Mouse (Mus musculus) megakaryocyte, embryonic 14.5 days (primary cell): ENCODE measurements around the gene Rundc3a. TPM values are rescaled to one million over a fixed set of nuclear protein-coding genes. Genes with fewer than 3 reads are reported as not detected.

Source experiments
- H3K27me3 ChIP-seq: replicated peaks from 2 replicates; pipeline ENCODE3; 2012; ENCODE audit warnings: inconsistent platforms
- H3K36me3 ChIP-seq: replicated peaks from 2 replicates; pipeline ENCODE3; 2012; ENCODE audit warnings: low read length, inconsistent platforms, mixed read lengths
- H3K4me1 ChIP-seq: 2 replicates; pipeline ENCODE4 v1.6.1; 2012; ENCODE audit warnings: inconsistent platforms
- H3K4me3 ChIP-seq: replicated peaks from 2 replicates; pipeline ENCODE3; 2012; ENCODE audit warnings: moderate library complexity, mild to moderate bottlenecking, inconsistent platforms
- H3K9me3 ChIP-seq: 2 replicates; pipeline ENCODE4 v1.6.1; 2012; ENCODE audit warnings: inconsistent platforms
- FLI1 ChIP-seq: IDR thresholded peaks from 2 replicates; pipeline ENCODE4 v1.6.1; 2012; ENCODE audit warnings: low read length, inconsistent platforms, mixed read lengths
- GATA1 ChIP-seq: IDR thresholded peaks from 3 replicates; pipeline ENCODE4 v1.6.1; 2012; ENCODE audit warnings: mixed read lengths, low read length, inconsistent platforms, borderline replicate concordance
- polyA plus RNA-seq: library from polyadenylated mRNA; stranded (reverse); fragments of >175 nt; gene quantifications from 2 replicates; pipeline ENCODE4 v1.2.3, GENCODE M21; 2012; ENCODE audit warnings: low replicate concordance; ENCODE audit not compliant: insufficient read depth

Gene Rundc3a
- polyA plus RNA-seq, 1 experiment: 3.8 TPM

- Histone ChIP-seq H3K4me1 (peaks cover 4% of the 10 kb centered on the region; the same call in 1 of the 2 replicates), H3K4me3 (no peak overlapping the region), H3K9me3 (no peaks in the 10 kb centered on the region), H3K36me3 (no peaks in the 10 kb centered on the region), H3K27me3 (peaks cover 83% of the 10 kb centered on the region)
- TF ChIP-seq GATA1: no peak
- no peak for TF ChIP-seq FLI1
Measured at GRCm38 (mm10) chr11:102367504-102368280, 25.5 kb upstream of the Rundc3a start.

- Histone ChIP-seq H3K4me3 (no peak overlapping the region), H3K27me3 (peaks cover 84% of the 10 kb centered on the region), H3K36me3 (no peaks in the 10 kb centered on the region), H3K9me3 (no peaks in the 10 kb centered on the region), H3K4me1 (peaks cover 4% of the 10 kb centered on the region; the same call in 1 of the 2 replicates)
- TF ChIP-seq FLI1 (no peak), GATA1 (no peak)
Measured at GRCm38 (mm10) chr11:102368347-102368746, 24.9 kb upstream of the Rundc3a start.

DNA sequence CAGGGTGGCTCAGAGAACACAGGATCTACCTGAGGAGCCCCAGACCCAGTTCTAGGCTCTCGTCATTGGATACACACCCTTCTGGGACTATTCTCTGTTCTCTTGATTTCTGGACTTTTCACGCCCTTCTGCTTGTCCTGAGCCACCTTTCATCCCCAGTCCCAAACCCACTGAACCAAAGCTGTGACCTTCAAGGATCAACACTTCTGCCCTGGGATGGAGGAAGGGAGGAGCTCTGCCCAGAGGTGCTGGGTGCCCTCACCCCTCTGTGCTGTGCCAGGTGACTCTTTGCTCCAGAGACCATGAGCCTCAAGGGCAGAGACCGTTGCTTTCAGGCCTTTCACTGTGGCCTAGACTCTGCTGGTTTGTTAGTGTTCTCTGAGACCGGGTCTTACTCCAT lies 23.9 kb upstream of the Rundc3a start:
- no peak for TF ChIP-seq FLI1
- no peak for TF ChIP-seq GATA1
- peaks cover 85% of the 10 kb centered on the region for H3K27me3 ChIP-seq
- H3K9me3 ChIP-seq: no peaks in the 10 kb centered on the region
- H3K36me3 ChIP-seq: no peaks in the 10 kb centered on the region
- H3K4me3 ChIP-seq: no peak overlapping the region
- peaks cover 4% of the 10 kb centered on the region; the same call in 1 of the 2 replicates for H3K4me1 ChIP-seq

DNA sequence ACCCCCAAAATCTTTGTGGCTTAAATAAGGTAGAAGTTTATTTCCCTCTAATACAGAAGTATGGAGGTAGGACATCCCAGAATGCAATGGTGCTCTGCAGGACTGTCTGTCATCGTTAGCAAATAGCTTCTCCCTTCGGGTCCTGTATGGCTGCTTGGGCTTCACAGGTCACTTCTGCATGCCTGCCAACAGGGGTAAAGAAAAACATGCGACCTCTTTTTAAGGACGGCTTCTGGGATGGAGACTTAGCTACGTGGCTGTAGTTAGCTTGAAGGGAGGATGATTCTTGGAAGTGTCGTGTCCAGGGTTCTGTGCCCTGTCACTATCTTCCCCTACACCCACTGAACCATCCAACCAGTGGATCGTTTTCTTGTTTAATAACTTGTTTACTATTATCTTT lies 22.9 kb upstream of the Rundc3a start:
- TF ChIP-seq FLI1 (no peak), GATA1 (no peak)
- Histone ChIP-seq H3K27me3 (peaks cover 84% of the 10 kb centered on the region), H3K4me3 (no peak overlapping the region), H3K4me1 (peaks cover 9% of the 10 kb centered on the region; the same call in 1 of the 2 replicates), H3K9me3 (no peaks in the 10 kb centered on the region), H3K36me3 (no peaks in the 10 kb centered on the region)

DNA sequence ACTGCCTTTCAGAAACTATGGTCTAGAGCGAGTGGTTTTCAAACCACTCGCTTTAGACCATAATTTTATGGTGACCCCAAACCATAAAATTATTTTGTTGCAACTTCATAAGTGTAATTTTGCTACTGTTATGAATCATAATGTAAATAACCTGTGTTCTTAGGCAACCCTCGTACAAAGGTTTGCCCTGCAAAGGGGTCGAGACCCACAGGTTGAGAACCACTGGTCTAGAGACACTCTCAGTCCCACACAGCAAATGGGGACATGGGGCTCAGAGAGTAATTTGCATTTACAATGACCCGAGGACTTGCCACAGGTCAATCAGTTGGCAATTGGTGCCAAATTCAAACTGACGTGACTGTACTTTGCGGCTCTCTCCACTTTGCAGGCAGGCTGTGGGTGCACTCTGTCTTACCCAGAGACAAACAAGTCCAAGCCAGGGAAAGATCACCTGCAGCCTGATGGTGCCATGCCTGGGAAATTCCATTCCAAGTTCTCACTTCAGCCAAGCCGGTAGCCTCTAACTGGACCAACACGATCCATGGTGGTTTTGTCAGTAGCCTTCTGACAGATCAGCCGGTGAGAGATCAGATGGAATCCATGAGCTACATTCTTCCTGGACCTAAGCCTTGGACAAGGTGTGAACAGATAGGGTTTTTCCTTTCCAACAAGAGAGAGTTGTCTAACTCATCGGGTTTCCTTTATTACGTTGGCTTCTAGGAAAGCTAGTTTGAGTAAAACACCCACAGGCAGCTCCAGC lies 21.1 kb upstream of the Rundc3a start:
- H3K27me3 ChIP-seq: peaks cover 87% of the 10 kb centered on the region
- peaks cover under 1% of the 10 kb centered on the region; the same call in 1 of the 2 replicates for H3K9me3 ChIP-seq
- H3K4me1 ChIP-seq: peaks cover 24% of the 10 kb centered on the region
- TF ChIP-seq GATA1: no peak
- TF ChIP-seq FLI1: no peak
- no peaks in the 10 kb centered on the region for H3K36me3 ChIP-seq
- no peak overlapping the region for H3K4me3 ChIP-seq

GRCm38 (mm10) chr11:102372936-102373335 lies 20.3 kb upstream of the Rundc3a start:
- peaks cover 9% of the 10 kb centered on the region for H3K9me3 ChIP-seq
- H3K4me1 ChIP-seq: peaks cover 24% of the 10 kb centered on the region
- H3K36me3 ChIP-seq: no peaks in the 10 kb centered on the region
- H3K4me3 ChIP-seq: no peak overlapping the region
- peaks cover 89% of the 10 kb centered on the region for H3K27me3 ChIP-seq
- TF ChIP-seq FLI1 (no peak), GATA1 (no peak)

- Histone ChIP-seq H3K27me3 (peaks cover 84% of the 10 kb centered on the region), H3K9me3 (peaks cover 13% of the 10 kb centered on the region), H3K4me1 (peaks cover 19% of the 10 kb centered on the region), H3K36me3 (no peaks in the 10 kb centered on the region), H3K4me3 (no peak overlapping the region)
- TF ChIP-seq FLI1 (no peak), GATA1 (no peak)
Measured at GRCm38 (mm10) chr11:102373646-102374045, 19.6 kb upstream of the Rundc3a start.

DNA sequence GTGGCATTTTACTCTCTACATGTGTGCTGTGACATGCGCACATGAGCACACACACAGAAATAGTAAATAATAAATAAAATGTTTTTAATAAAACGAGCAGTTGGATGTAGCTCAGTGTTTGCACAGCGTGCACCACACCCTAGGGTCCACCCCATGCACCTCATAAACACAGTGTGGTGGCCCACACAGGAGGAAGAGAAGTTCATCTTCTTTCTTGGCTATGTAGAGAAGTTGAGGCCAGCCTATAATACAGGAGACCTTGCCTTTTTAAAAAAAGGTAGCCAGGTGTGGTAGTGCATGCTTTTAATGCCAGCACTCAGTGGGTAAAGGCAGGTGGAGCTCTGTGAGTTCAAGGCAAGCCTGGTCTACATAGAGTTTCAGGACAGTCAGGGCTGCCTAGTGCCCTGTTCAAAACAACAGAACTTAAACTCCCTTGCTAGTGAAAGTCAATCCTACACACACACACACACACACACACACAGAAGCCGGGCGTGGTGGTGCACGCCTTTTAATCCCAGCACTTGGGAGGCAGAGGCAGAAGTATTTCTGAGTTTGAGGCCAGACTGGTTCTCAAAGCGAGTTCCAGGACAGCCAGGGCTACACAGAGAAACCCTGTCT lies 19.0 kb upstream of the Rundc3a start:
- Histone ChIP-seq H3K4me1 (peaks cover 19% of the 10 kb centered on the region), H3K9me3 (peaks cover 19% of the 10 kb centered on the region), H3K36me3 (no peaks in the 10 kb centered on the region), H3K4me3 (no peak overlapping the region), H3K27me3 (peaks cover 82% of the 10 kb centered on the region)
- no peak for TF ChIP-seq GATA1
- no peak for TF ChIP-seq FLI1

DNA sequence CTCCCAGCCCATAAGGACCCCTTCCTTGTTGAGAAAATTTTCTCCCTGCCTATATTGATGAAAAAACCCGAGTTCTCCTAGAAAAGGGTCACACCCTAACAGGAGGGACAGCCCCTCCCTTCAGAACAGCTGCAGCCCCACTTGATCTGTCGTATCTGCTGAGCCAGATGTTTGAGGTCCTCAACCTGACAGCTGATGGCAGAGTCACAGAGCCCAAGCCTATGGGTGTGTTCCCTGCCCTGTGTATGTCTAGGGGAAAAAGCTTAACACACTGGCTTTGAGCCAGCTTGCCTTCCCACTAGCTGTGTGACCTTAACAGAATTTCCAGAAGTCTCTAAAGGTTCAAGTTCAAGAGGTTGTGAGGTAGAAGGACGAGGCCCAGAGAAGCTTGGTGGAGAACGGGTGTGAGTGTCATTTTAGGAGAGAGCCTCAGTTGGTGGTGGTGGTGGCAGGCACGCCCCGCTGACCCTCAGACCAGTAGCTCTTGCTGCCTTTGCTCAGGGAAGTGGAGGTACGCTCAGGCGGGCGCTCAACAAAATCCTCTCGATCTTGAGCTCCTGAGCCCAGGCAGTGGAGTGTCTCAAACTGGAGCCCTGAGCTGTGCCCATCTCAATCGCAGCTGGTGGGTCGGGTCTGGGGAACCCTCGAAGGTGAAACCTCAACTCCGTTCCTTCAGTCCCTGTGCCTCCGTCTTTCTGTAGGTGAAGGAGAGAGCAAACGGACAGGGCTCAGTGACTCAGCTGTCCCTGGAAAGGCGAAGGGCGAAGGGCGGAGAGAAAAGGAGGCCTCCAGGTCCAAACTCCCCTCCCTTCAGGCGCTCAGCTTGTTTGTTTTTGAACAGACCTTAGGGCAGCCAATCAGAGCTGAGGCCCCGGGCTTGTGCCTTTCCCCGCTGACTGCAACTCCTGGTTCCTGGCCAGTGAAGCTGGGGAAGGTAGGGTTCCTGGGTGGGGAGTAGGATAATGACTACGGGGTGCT lies 17.7 kb upstream of the Rundc3a start:
- Histone ChIP-seq H3K36me3 (no peaks in the 10 kb centered on the region), H3K4me3 (peak overlapping the region; percentile 51), H3K4me1 (peaks cover 19% of the 10 kb centered on the region), H3K9me3 (peaks cover 26% of the 10 kb centered on the region), H3K27me3 (peaks cover 72% of the 10 kb centered on the region)
- TF ChIP-seq GATA1: no peak
- no peak for TF ChIP-seq FLI1
